Mouse (Mus musculus): ENCODE data around the gene Cd4.

DNA sequence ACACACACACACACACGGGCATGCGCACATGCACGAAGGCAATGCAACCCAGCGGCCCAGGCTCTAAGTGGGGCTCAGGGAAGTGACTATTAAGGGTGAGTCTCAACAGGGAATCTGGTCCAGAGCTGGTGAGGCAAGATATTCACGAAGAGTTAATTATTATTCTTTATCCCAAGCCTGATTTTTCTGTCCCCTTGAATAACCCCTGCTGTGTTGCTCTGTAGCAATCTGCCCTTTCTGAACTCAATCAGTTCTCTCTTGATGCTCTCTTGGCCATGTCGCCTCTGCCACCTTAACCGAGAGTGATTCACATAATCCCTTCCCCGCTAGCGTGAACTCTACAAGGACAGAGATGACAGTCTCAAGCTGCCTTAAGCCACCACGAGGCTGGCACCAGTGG lies 4.7 kb downstream of the Cd4 start:
- TF ChIP-seq CTCF (IDR thresholded peaks at IDR 0.05; ENCODE audit: extremely low read depth, insufficient read depth, insufficient read length, insufficient replicate concordance): no peak
- no peak for TF ChIP-seq POLR2A (IDR thresholded peaks at IDR 0.05; ENCODE audit: low read depth, low read length)
